Mouse (Mus musculus): ENCODE measurements around the gene Fndc11. TPM values are rescaled to one million over a fixed set of nuclear protein-coding genes. Genes with fewer than 3 reads are reported as not detected.
"Not testable (repeated sequence)": the region's sequence is repeated elsewhere in the genome, so short reads cannot be mapped to it uniquely, and the experiment has no call there.

The Fndc11 gene
- total RNA-seq (2021): not detected

- peak; percentile 38 to 50 for DNase-seq
Observed at GRCm38 (mm10) chr2:181219538-181220216, at the start of gene Fndc11. TSS of gene Fndc11 (plus strand) at chr2:181220013.

GRCm38 (mm10) chr2:181174646-181175045 is 45.2 kb upstream of the Fndc11 start:
- DNase-seq: no peak

- DNase-seq: no peak
Observed at GRCm38 (mm10) chr2:181178015-181178414, 41.8 kb upstream of the Fndc11 start.

GRCm38 (mm10) chr2:181178471-181178870 is 41.3 kb upstream of the Fndc11 start:
- no peak for DNase-seq

- peak in 1 of 2 experiments; percentile 26 for DNase-seq
Observed at GRCm38 (mm10) chr2:181180898-181181297, 38.9 kb upstream of the Fndc11 start.

GRCm38 (mm10) chr2:181186635-181187034 is 33.2 kb upstream of the Fndc11 start:
- peak; percentile 87 for DNase-seq

- DNase-seq: peak; percentile 91 to 94
Observed at GRCm38 (mm10) chr2:181187121-181188000, 32.5 kb upstream of the Fndc11 start, which contains the start of gene Ppdpf. TSS of gene Ppdpf (plus strand) at chr2:181187247.

GRCm38 (mm10) chr2:181188681-181189080 is 31.1 kb upstream of the Fndc11 start:
- DNase-seq: no peak

- DNase-seq: no peak
Observed at GRCm38 (mm10) chr2:181189321-181189720, 30.5 kb upstream of the Fndc11 start.

- not testable (repeated sequence) for DNase-seq
Observed at GRCm38 (mm10) chr2:181191385-181191784, 28.4 kb upstream of the Fndc11 start.

- no peak for DNase-seq
Observed at GRCm38 (mm10) chr2:181191936-181192335, 27.9 kb upstream of the Fndc11 start.

GRCm38 (mm10) chr2:181193044-181193443 is 26.8 kb upstream of the Fndc11 start:
- no peak for DNase-seq

GRCm38 (mm10) chr2:181196628-181197300 is 23.0 kb upstream of the Fndc11 start:
- no peak for DNase-seq

- no peak for DNase-seq
Observed at GRCm38 (mm10) chr2:181201606-181202005, 18.2 kb upstream of the Fndc11 start.

GRCm38 (mm10) chr2:181202422-181202821 is 17.4 kb upstream of the Fndc11 start, which contains the start of gene Ptk6:
TSS of gene Ptk6 (minus strand) at chr2:181202789.
- DNase-seq: no peak

GRCm38 (mm10) chr2:181202886-181203285 is 16.9 kb upstream of the Fndc11 start:
- no peak for DNase-seq

- DNase-seq: no peak
Observed at GRCm38 (mm10) chr2:181205678-181206077, 14.1 kb upstream of the Fndc11 start.

GRCm38 (mm10) chr2:181206118-181206517 is 13.7 kb upstream of the Fndc11 start:
- no peak for DNase-seq

GRCm38 (mm10) chr2:181212389-181213020 is 7.3 kb upstream of the Fndc11 start:
- no peak for DNase-seq

- no peak for DNase-seq
Observed at GRCm38 (mm10) chr2:181213021-181213445, 6.8 kb upstream of the Fndc11 start, which contains the start of gene Srms. TSS of gene Srms (minus strand) at chr2:181213185.

GRCm38 (mm10) chr2:181216037-181216436 is 3.8 kb upstream of the Fndc11 start:
- no peak for DNase-seq

GRCm38 (mm10) chr2:181218881-181219485 is 830 bp upstream of the Fndc11 start:
- DNase-seq: no peak
